Mouse (Mus musculus) intestine, postnatal 0 days (tissue): ENCODE data around the gene Hand2. TPM values are rescaled to one million over a fixed set of nuclear protein-coding genes. Genes with fewer than 3 reads are reported as not detected.

Experiments used
- ATAC-seq: fragments of 200-750 bp; cut with Nextera tagmentation; 2 replicates; pipeline ENCODE4 v1.8.0; 2017; ENCODE audit warnings: mild to moderate bottlenecking, moderate TSS enrichment, moderate library complexity
- H3K27ac ChIP-seq: fragments of 300-500 bp; sonication (generic); 2 replicates; pipeline ENCODE4 v1.5.1; 2014; ENCODE audit warnings: mild to moderate bottlenecking, low read depth, low read length, moderate library complexity
- H3K27me3 ChIP-seq: fragments of 300-500 bp; sonication (generic); replicated peaks from 2 replicates; pipeline ENCODE4 v1.6.1; 2014; ENCODE audit warnings: low read length, mixed read lengths; ENCODE audit not compliant: control insufficient read depth, insufficient read depth
- H3K36me3 ChIP-seq: fragments of 300-500 bp; sonication (generic); 2 replicates; pipeline ENCODE4 v1.6.1; 2014; ENCODE audit warnings: mild to moderate bottlenecking, moderate library complexity; ENCODE audit not compliant: control insufficient read depth, insufficient read depth
- H3K4me1 ChIP-seq: fragments of 300-500 bp; sonication (generic); replicated peaks from 2 replicates; pipeline ENCODE4 v1.6.1; 2014; ENCODE audit warnings: antibody characterized with exemption, low read length, mixed read lengths; ENCODE audit not compliant: control insufficient read depth, insufficient read depth
- H3K4me2 ChIP-seq: fragments of 300-500 bp; sonication (generic); replicated peaks from 2 replicates; pipeline ENCODE4 v1.6.1; 2014; ENCODE audit warnings: low read depth, mild to moderate bottlenecking, moderate library complexity
- H3K4me3 ChIP-seq: fragments of 300-500 bp; sonication (generic); 2 replicates; pipeline ENCODE4 v1.5.1; 2014; ENCODE audit warnings: low read depth, low read length
- H3K9ac ChIP-seq: fragments of 300-500 bp; sonication (generic); 2 replicates; pipeline ENCODE4 v1.6.1; 2014; ENCODE audit warnings: mild to moderate bottlenecking, low read depth, low read length
- H3K9me3 ChIP-seq: fragments of 300-500 bp; sonication (generic); 2 replicates; pipeline ENCODE4 v1.6.1; 2016; ENCODE audit warnings: mixed run types; ENCODE audit not compliant: control insufficient read depth
- CTCF ChIP-seq: sonication (generic); IDR thresholded peaks from 2 replicates; pipeline ENCODE4 v1.5.1; 2016; ENCODE audit warnings: low read depth, mild to moderate bottlenecking, control low read depth, antibody characterized with exemption, moderate library complexity
- WGBS: fragments of 180-500 bp; shearing (Covaris S2); extraction: QIAGEN DNeasy Blood & Tissue Kit; methylation state at CpG from one replicate; pipeline ENCODE4 v1.1.7; 2014; 5-methylcytosine and 5-hydroxymethylcytosine counted together
- polyA plus RNA-seq: library from polyadenylated mRNA; unstranded; fragments of >200 nt; fragmentation: Nextera tagmentation; extraction: Ambion mirVana; gene quantifications from 2 replicates; pipeline ENCODE4 v1.2.1, GENCODE M21; 2015

Gene Hand2
- polyA plus RNA-seq, 1 experiment from 2014 or later = 3.5 TPM

DNA sequence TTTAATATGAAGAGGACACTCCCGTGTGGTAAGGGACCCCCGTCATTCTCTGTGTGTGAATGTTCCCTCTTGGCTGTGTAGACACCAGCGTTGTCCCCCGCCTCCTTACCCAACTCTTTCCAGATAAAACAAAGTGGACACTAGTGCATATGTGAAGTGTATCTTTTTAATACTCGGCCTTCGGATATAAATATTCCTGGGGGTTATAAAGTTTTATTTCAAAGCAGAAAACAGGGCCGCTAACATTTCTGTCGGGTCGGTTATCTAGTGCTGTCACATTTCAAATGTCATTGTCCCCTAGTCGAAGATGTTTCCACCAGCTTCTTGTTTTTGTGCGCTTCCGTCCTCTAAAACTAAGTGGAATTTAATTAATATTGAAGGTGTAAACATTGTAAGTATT is 3.3 kb downstream of the Hand2 start:
- WGBS = 19% methylated on average over 12 of the region's 12 CpGs
- Histone ChIP-seq H3K27ac (no peak overlapping the region), H3K4me3 (peak overlapping the region; percentile 57), H3K36me3 (no peaks in the 10 kb centered on the region), H3K9me3 (no peaks in the 10 kb centered on the region), H3K9ac (no peak overlapping the region), H3K4me2 (peak overlapping the region; percentile 66), H3K4me1 (no peaks in the 10 kb centered on the region), H3K27me3 (peaks cover 88% of the 10 kb centered on the region)
- ATAC-seq = no peak
- TF ChIP-seq CTCF = no peak

DNA sequence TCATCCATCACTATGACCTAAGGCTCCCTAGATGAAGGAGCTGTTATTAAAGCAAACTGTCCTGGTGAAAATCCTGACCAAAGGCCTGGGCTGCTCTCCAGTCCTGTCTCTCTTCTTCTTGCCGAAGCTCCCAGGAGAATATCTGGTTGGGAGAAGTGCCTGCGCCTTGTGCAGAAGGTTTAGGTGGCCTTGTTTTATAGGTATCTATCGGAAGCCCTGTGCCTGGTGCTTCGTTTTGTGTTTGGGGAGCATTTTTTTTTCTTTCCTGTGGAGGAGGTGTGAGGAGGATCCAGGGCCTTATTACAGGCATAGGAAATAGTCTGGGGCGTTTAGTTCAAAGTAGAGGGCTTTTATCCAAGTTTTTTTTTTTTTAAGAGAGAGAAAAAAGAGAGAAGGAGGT is 3.9 kb downstream of the Hand2 start:
- Histone ChIP-seq H3K27me3 (peaks cover 88% of the 10 kb centered on the region), H3K9ac (0 out of 2 replicates have a peak overlapping the region, but pooled peaks have one; percentile 34), H3K4me2 (peak overlapping the region; percentile 28; the same call in 1 of the 2 replicates), H3K9me3 (no peaks in the 10 kb centered on the region), H3K36me3 (no peaks in the 10 kb centered on the region), H3K4me3 (peak overlapping the region; percentile 23), H3K4me1 (no peaks in the 10 kb centered on the region), H3K27ac (no peak overlapping the region)
- 11% methylated on average over 5 of the region's 5 CpGs for WGBS
- no peak for TF ChIP-seq CTCF
- no peak for ATAC-seq

DNA sequence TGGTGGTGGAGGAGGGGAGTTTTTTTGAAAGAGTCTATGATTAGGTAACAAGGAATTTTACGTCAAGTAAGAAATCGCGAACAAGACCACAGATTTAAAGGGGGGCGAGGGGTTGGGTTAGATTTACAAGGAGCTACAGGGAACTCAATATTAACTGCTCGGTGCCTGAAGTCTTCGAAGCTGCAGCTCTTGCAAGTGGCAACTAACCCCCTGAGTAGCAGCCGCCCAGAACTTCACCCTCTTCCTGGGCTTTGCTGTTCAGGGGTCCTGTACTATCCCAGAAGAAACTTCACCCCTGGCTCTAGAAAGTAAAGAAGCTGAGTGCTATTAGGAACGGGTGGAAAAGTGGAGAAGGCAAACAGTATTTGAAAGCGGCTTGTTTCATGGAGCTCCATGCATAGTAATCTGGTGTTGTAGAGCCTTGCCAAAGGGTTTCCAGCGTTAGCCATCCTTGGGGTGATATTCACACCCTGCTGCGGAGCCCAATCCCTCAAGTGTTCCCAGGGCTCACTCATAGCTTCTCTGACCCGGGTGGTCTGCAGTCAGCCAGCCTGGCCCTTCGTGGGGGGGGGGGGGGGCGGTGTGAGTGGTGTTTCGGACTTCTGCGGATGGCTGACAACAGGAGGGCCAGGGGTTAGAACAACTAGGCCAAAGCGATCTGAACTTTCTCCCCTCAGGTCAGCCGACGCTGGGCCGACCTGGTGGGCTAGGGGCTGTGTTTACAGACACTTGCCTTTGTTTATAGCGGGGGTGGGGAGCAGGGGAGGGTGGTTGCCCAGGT is 4.5 kb downstream of the Hand2 start:
- Histone ChIP-seq H3K27me3 (peaks cover 91% of the 10 kb centered on the region), H3K4me3 (peak overlapping the region; percentile 23), H3K4me2 (peak overlapping the region; percentile 28), H3K27ac (no peak overlapping the region), H3K9me3 (no peaks in the 10 kb centered on the region), H3K9ac (peak overlapping the region; percentile 34; the same call in 1 of the 2 replicates), H3K36me3 (no peaks in the 10 kb centered on the region), H3K4me1 (no peaks in the 10 kb centered on the region)
- no peak for TF ChIP-seq CTCF
- 12% methylated on average over 21 of the region's 21 CpGs for WGBS
- no peak for ATAC-seq

DNA sequence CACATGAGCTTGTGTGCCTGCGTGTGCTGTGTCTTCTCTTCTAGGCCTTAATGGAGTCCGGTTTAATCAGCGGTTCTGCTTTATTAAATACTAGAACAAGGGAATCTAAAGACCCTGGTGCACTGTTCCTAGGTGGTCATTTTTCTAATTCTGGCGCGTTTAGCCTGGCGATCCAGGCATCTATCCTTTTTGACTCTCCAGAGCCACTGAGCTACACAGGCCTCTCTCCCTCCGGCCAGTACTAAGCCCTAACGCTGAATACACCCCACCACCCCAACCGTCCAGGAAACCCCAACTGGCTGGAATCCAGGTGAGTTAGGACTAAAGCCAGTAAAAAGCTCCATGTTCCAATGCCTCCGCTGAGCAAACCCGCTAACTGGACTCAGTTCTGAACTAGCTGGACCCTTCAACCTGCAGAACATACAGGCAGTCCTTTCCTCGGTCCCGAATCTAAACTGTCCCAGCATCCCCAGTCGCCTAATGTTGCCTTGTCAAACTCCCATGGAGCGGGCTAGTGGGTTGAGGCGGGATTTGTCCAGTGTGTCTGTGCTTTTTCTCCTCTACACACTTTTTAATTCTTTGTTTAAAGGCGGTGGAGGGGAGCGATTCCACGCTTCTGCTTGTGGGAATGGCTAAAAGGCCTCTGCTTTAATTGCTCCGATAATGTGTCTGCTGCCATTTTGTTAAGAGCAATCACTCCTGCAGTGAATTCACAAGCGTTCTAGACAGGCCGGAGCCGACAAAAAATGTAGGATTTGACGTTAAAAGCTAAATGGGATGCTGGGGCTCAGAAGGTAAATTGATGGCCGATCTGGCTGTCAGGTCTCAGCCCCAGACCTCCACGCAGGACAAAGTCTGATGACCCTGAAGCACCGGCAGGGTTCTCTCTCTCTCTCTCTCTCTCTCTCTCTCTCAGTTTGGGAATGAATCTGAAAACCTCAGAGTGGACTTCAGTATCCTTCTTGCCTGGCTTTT is 5.6 kb downstream of the Hand2 start:
- 31% methylated on average over 27 of the region's 27 CpGs for WGBS
- TF ChIP-seq CTCF = no peak
- Histone ChIP-seq H3K4me2 (peak overlapping the region; percentile 40), H3K9me3 (no peaks in the 10 kb centered on the region), H3K4me1 (no peaks in the 10 kb centered on the region), H3K4me3 (peak overlapping the region; percentile 9; the same call in 1 of the 2 replicates), H3K27ac (no peak overlapping the region), H3K36me3 (no peaks in the 10 kb centered on the region), H3K9ac (0 out of 2 replicates have a peak overlapping the region, but pooled peaks have one; percentile 17), H3K27me3 (peaks cover 92% of the 10 kb centered on the region)
- no peak for ATAC-seq

- no peaks in the 10 kb centered on the region for H3K4me1 ChIP-seq
- no peak for ATAC-seq
- 0 out of 2 replicates have a peak overlapping the region, but pooled peaks have one; percentile 4 for H3K9ac ChIP-seq
- no peaks in the 10 kb centered on the region for H3K36me3 ChIP-seq
- TF ChIP-seq CTCF = peak; percentile 29; the same call in 1 of the 2 replicates
- H3K9me3 ChIP-seq = no peaks in the 10 kb centered on the region
- peak overlapping the region; percentile 4; the same call in 1 of the 2 replicates for H3K27ac ChIP-seq
- peak overlapping the region; percentile 30 for H3K4me3 ChIP-seq
- H3K27me3 ChIP-seq = peaks cover 92% of the 10 kb centered on the region
- H3K4me2 ChIP-seq = peak overlapping the region; percentile 51
- 15% methylated on average over 29 of the region's 29 CpGs for WGBS
Observed at GRCm38 (mm10) chr8:57327281-57328160, 6.7 kb downstream of the Hand2 start.
